Mouse (Mus musculus): ENCODE measurements around the gene Hecw2. TPM values are rescaled to one million over a fixed set of nuclear protein-coding genes. Genes with fewer than 3 reads are reported as not detected.
A peak's percentile ranks its signal among the peaks of the same experiment; 100 is the strongest.

The Hecw2 gene
- polyA plus RNA-seq, 2 experiments, result 0.17 to 0.26 TPM

GRCm38 (mm10) chr1:53824446-53825337, 370.3 kb downstream of the Hecw2 start:
- WGBS (ENCODE audit: insufficient replicate concordance), result 69% methylated on average over 9 of the region's 9 CpGs
- Histone ChIP-seq H3K4me2 (ENCODE audit: low read depth) (no peak overlapping the region), H3K9me3 (ENCODE audit: control insufficient read depth, low read length) (no peaks in the 10 kb centered on the region), H3K27ac (no peak overlapping the region), H3K9ac (replicated peaks) (no peak overlapping the region), H3K4me1 (replicated peaks; ENCODE audit: control insufficient read depth in 2 of 2, insufficient read depth in 2 of 2, low read length in 1 of 2) (no peaks in the 10 kb centered on the region), H3K36me3 (replicated peaks; ENCODE audit: control insufficient read depth, insufficient read depth, low read depth) (no peaks in the 10 kb centered on the region), H3K27me3 (ENCODE audit: control insufficient read depth, insufficient read depth, low read length) (no peaks in the 10 kb centered on the region), H3K4me3 (ENCODE audit: insufficient read depth in 1 of 2, low read depth in 2 of 2, low read length in 2 of 2) (no peak overlapping the region)
- ATAC-seq (ENCODE audit: insufficient read depth), result no peak
- TF ChIP-seq CTCF (IDR thresholded peaks at IDR 0.05; ENCODE audit: low read depth) (no peak), EP300 (IDR thresholded peaks at IDR 0.05; ENCODE audit: low read depth) (no peak)
- DNase-seq (ENCODE audit: low read depth in 3 of 3, low spot score in 3 of 3), result no peak

GRCm38 (mm10) chr1:53823687-53824445, 371.1 kb downstream of the Hecw2 start:
- H3K4me1 ChIP-seq (replicated peaks; ENCODE audit: control insufficient read depth in 2 of 2, insufficient read depth in 2 of 2, low read length in 1 of 2), result no peaks in the 10 kb centered on the region
- no peak for ATAC-seq (ENCODE audit: insufficient read depth)

GRCm38 (mm10) chr1:53821983-53822382, 373.0 kb downstream of the Hecw2 start:
- no peak for ATAC-seq (ENCODE audit: insufficient read depth)
- no peak for TF ChIP-seq CTCF (IDR thresholded peaks at IDR 0.05; ENCODE audit: low read depth)
- no peak for TF ChIP-seq EP300 (IDR thresholded peaks at IDR 0.05; ENCODE audit: low read depth)
- H3K4me3 ChIP-seq (ENCODE audit: insufficient read depth in 1 of 2, low read depth in 2 of 2, low read length in 2 of 2), result no peak overlapping the region

More at GRCm38 (mm10) chr1:53823687-53824445, 371.1 kb downstream of the Hecw2 start:
- Histone ChIP-seq H3K27ac (no peak overlapping the region), H3K9me3 (ENCODE audit: control insufficient read depth, low read length) (no peaks in the 10 kb centered on the region), H3K4me3 (ENCODE audit: insufficient read depth in 1 of 2, low read depth in 2 of 2, low read length in 2 of 2) (no peak overlapping the region), H3K4me2 (ENCODE audit: low read depth) (no peak overlapping the region), H3K36me3 (replicated peaks; ENCODE audit: control insufficient read depth, insufficient read depth, low read depth) (no peaks in the 10 kb centered on the region), H3K9ac (replicated peaks) (no peak overlapping the region), H3K27me3 (ENCODE audit: control insufficient read depth, insufficient read depth, low read length) (no peaks in the 10 kb centered on the region)
- TF ChIP-seq CTCF (IDR thresholded peaks at IDR 0.05; ENCODE audit: low read depth) (no peak), EP300 (IDR thresholded peaks at IDR 0.05; ENCODE audit: low read depth) (no peak)
- peak; percentile 3 to 22 (median 6) for DNase-seq (ENCODE audit: low read depth in 3 of 3, low spot score in 3 of 3)
- WGBS (ENCODE audit: insufficient replicate concordance), result 7% methylated on average over 10 of the region's 10 CpGs

GRCm38 (mm10) chr1:53820041-53820632, 374.8 kb downstream of the Hecw2 start:
- Histone ChIP-seq H3K9ac (replicated peaks) (no peak overlapping the region), H3K27me3 (ENCODE audit: control insufficient read depth, insufficient read depth, low read length) (no peaks in the 10 kb centered on the region), H3K36me3 (replicated peaks; ENCODE audit: control insufficient read depth, insufficient read depth, low read depth) (no peaks in the 10 kb centered on the region), H3K4me2 (ENCODE audit: low read depth) (no peak overlapping the region), H3K4me3 (ENCODE audit: insufficient read depth in 1 of 2, low read depth in 2 of 2, low read length in 2 of 2) (no peak overlapping the region), H3K9me3 (ENCODE audit: control insufficient read depth, low read length) (no peaks in the 10 kb centered on the region), H3K27ac (no peak overlapping the region), H3K4me1 (replicated peaks; ENCODE audit: control insufficient read depth in 2 of 2, insufficient read depth in 2 of 2, low read length in 1 of 2) (no peaks in the 10 kb centered on the region)
- DNase-seq (ENCODE audit: low read depth in 3 of 3, low spot score in 3 of 3), result no peak
- TF ChIP-seq EP300 (IDR thresholded peaks at IDR 0.05; ENCODE audit: low read depth) (no peak), CTCF (IDR thresholded peaks at IDR 0.05; ENCODE audit: low read depth) (no peak)
- WGBS (ENCODE audit: insufficient replicate concordance), result 51% methylated on average over 5 of the region's 5 CpGs
- ATAC-seq (ENCODE audit: insufficient read depth), result no peak

More at GRCm38 (mm10) chr1:53821983-53822382, 373.0 kb downstream of the Hecw2 start:
- Histone ChIP-seq H3K27ac (no peak overlapping the region), H3K9me3 (ENCODE audit: control insufficient read depth, low read length) (no peaks in the 10 kb centered on the region), H3K9ac (replicated peaks) (no peak overlapping the region), H3K4me1 (replicated peaks; ENCODE audit: control insufficient read depth in 2 of 2, insufficient read depth in 2 of 2, low read length in 1 of 2) (no peaks in the 10 kb centered on the region), H3K4me2 (ENCODE audit: low read depth) (no peak overlapping the region), H3K36me3 (replicated peaks; ENCODE audit: control insufficient read depth, insufficient read depth, low read depth) (no peaks in the 10 kb centered on the region), H3K27me3 (ENCODE audit: control insufficient read depth, insufficient read depth, low read length) (no peaks in the 10 kb centered on the region)
- DNase-seq (ENCODE audit: low read depth in 3 of 3, low spot score in 3 of 3), result no peak

All from liver, embryonic 14.5 days (tissue).